Mouse (Mus musculus) megakaryocyte-erythroid progenitor cell, adult 5-6 weeks (primary cell): ENCODE results near the gene Osbpl10. TPM values are rescaled to one million over a fixed set of nuclear protein-coding genes. Genes with fewer than 3 reads are reported as not detected.
A peak's percentile ranks its signal among the peaks of the same experiment; 100 is the strongest.

ENCODE experiments used
- ATAC-seq: replicated peaks from 2 replicates; pipeline ENCODE4 v1.8.0; 2016; ENCODE audit warnings: mild to moderate bottlenecking, inconsistent platforms; ENCODE audit not compliant: severe bottlenecking, poor library complexity, low FRiP score, low TSS enrichment
- total RNA-seq, 2 experiments: library from RNA; stranded (forward) in 1 of 2; stranded (reverse) in 1 of 2; fragments of 200-1000, 215-1000 nt in 1 of 2; fragments of >200 nt in 1 of 2; fragmentation: Nextera tagmentation in 1 of 2; gene quantifications; 2 replicates each; pipeline ENCODE4 v1.2.3; 2014 to 2017

The Osbpl10 gene
- total RNA-seq, 2 experiments from 2014 or later: 0.50 to 1.8 TPM

DNA sequence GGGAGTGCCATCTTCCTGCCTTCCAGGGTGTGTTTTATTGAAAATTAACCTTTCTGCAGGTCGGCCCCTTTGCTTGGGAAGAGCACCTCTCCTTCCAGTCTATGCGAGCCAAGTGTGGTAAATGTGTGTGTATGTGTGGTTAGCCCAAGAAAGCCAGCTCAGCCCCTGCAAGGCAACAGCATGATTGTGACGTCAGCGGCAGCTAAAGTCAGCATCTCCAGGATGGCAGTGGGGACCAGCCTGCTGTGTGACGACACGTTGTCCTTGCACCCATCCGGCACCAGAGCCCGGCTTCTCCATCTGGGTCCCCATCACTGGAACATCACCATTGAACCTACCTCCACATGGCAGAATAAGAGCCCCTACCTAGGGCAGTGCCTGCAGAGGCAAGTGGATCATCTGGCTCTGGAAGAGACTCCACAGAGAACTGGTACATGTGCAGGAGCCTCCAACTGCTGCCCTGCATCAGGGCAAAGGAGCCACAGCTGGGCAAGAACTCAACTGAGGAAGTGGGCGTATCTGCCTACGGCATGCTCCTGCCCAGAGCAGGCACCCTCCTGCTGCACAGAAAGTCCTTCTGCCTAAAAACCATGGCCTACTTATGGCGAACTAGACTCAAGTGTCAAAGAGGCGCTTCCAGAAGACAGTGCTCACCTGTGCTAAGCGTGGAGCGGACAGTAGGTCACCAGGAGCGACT is 221.9 kb downstream of the Osbpl10 start:
- peak; percentile 63 for ATAC-seq

DNA sequence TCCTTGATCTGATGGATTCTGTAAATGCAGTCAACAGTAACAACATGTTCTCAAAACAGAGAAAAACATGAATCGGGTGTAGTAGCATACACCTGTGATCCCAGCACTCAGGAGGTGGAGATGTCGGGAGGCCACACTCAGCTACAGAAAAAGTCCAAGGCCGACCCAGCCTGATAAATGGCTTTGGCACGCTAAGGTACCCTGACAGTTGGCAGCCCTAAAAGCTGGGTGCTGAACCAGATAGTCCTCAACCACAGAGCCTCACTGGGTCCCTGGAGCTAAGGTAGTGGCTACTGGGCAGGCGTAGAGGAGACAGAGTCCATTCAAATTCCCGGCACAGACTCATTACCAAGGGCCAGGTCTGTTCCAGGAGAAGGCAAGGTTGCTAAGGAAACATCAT is 222.9 kb downstream of the Osbpl10 start:
- peak; percentile 54 for ATAC-seq

DNA sequence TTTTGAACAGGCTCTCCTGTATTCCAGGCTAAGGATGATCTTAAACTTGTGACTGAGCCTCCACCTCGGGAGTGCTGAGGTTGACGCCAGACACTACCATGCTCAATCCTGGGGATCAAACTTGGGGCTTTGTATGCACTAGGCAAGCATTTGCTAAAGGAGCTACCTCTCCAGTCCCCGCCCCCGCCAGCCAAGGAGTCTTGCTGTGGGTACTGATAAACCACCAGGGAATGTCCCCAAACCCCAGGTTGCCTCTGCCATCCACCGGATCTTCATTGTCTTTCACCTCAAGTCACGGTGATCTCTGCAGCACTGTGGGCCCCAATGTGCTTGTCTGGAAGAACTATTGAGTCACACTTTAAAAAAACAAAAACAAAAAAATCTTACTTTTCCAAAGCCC is 224.8 kb downstream of the Osbpl10 start:
- peak; percentile 36; the same call in 1 of the 2 replicates for ATAC-seq

DNA sequence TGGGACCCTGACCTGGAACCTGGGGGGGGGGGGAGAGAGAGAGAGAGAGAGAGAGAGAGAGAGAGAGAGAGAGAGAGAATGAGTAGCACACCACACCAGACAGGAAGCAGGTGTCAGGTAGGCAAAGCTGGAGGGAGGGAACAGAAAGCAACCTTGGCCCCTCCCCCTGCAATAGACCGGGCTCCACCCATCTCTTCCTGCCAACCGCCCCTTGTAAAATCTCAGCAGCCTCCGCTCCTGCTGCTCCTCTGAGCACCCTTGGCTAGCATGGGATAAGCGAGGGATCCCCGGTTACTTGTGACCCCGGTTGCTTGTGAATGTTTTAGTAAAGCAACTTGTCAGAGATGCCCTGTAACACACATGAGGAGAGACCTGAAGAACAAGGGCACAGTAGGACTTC is 227.1 kb downstream of the Osbpl10 start:
- ATAC-seq: no peak

DNA sequence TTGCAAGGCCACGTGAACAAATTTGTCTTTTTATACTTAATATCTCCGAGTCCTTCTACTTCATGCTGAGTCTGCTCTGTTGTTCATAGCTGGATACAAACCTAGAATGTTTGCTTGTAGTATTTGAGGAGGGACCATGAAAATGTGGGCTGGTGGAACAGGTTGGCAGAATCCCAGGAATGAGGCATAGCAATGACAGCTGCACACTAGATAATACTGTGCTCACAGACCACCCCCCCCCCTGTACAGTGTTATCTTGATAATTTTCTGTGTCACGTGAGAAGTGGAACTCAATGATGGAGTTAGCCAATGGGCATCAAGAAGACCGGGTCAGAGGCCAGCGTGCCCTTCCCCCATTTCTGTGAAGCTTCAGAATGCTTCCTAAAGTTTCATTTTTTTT is 227.8 kb downstream of the Osbpl10 start:
- peak; percentile 48 for ATAC-seq

DNA sequence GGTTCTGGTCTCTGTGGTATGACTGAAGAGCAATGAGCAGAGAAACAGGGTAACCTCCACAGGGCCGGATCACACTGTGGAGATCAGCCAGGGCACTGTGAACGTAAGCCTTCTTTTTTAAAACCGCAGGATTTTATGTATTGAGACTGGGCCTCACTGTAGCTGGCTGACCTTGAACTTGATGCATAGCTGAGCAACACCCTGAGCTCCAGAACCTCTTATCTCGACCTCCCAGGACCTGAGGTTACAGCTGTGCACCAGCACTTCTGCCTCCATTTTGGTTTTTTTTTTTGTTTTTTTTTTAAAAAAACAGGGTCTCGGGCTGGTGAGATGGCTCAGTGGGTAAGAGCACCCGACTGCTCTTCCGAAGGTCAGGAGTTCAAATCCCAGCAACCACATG is 231.4 kb downstream of the Osbpl10 start:
- peak; percentile 77 for ATAC-seq

DNA sequence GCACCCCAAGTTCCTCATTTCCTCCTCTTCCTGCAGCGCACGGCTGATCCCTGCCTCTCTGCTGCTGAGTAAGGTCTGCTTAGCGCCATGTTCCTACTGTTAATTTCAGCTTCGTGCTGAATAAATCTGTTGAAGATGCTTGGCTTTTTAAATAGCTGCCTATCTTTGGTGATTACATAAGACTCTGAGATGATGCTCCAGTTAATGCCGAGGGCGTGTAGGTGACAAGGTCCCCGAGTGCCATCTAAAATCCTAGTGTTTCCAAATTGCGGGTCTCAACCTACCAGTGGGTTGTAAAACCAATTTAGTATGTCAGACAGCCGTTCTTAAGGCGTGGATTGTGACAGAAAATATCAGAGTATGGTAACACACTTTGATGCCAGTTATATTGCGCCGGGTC is 232.2 kb downstream of the Osbpl10 start:
- no peak for ATAC-seq

DNA sequence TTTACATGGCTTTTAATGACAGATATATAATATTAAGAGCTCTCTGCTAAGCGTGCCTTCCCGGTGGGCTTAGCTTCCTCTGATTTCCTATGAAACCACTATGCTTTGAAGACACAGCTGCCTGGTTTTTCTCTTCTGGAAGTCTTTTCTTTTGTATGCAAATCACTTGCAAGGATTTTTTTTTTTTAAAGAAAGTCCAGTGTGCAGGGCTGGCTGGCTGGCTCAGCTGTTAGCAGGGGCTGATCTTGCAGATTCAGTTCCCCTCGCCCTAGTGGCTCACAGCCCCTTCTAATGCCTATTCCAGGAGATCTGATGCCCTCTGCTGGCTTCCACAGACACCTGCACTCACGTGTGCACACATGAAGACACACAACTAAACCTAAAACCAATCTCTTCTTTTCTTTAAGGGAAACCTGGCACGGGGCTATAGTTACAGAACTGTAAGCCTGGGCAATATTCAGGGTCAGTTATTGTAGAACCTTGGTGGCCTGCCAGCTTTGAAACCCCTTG is 235.4 kb downstream of the Osbpl10 start:
- no peak for ATAC-seq

DNA sequence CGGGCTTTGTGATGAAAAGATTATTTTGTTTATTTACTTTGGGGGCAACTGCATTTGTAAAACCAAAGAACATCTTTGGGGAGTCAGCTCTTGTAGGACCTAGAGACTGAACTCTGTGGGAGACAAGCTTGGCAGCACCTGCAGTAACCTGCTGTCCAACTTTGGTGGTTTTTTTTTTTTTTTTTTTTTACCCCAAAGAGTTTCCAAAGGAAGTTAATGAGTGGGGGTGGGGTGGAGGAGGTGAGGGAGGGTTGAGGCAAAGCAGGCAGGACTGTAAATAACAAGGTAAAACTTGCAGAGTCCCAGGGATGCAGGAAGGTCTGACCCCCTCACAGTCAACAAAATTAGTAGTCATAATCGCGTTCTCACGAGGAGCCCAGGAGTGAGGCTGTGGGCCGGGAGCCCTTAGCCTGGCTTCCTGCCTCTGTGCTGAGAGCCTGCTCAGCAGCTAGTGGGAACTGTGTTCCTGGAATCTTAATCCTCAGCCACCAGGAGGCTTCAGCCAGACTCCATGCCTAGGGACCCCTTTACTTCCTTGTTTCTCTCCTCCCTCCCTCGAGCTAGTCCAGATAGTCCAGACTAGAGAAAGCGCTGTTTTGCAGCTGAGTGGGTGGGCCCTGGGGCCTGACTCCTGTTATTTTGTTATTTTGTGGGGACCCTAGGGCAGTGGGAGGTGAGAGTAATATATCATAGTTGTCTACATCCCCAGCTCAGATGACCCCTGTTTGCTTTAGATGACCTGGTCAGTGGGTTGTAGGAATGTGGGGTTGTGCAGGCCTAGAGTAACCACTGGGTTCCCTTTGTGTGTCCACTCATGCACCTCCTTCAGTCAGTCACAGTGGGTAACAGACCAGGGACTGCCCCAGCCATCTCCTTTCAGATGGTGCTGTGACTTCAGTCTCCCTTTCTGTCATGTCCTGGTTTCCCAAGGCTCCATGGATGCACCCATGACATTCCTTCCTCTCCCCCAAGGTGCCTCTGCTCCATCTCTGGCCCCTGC is 236.5 kb downstream of the Osbpl10 start:
- no peak for ATAC-seq

DNA sequence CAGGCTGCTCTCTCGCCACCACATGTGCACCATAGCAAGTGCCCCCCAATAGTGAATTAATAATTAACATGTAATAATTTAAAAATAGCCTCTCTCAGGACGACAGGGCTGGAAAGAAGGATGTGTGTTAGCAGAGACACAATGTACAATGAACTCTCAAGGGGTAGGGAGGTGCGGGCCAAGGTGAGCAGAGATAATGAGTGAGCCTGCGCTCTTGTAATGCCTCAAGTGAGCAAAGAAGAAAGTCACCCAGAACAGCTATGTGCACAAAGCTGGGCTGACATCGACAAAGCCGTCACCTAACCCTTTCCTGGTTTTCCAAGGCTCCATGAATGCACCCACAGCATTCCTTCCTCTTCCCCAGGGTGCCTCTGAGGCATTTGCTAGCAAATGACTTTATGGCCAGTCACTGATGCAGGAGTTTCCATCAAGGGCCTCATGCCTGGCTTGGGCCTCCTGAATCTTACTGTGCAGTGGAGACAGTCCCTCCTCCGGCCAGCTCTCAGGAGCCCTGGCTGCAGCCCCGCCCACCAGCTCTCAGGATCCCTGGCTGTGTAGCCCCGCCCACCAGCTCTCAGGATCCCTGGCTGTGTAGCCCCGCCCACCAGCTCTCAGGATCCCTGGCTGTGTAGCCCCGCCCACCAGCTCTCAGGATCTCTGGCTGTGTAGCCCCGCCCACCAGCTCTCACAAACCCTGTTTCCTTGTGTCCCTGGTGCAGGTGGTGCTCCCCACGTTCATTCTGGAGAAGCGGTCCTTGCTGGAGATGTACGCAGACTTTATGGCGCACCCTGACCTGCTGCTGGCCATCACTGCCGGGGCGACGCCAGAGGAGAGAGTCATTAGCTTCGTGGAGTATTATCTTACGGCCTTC is 237.7 kb downstream of the Osbpl10 start:
- peak; percentile 72 for ATAC-seq

DNA sequence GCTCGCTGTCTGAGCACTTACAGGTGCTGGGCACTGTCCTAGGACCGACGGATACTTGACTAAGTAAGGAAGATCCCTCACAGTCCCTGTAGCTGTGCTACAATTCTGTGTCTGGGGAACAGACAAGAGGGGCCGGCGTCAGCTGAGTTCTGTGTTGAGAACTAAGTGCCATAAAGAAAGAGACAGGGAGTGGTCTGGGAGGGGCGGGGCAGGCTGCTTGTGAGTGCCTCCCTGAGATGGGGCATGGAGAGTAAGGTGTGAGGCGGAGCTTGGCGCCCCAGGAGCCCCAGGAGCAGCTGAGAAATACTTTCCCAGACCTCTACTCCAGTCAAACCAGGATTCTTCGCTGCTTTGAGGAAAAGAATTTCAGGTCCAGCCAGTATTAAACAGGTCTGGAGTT is 239.6 kb downstream of the Osbpl10 start:
- peak; percentile 45; the same call in 1 of the 2 replicates for ATAC-seq

DNA sequence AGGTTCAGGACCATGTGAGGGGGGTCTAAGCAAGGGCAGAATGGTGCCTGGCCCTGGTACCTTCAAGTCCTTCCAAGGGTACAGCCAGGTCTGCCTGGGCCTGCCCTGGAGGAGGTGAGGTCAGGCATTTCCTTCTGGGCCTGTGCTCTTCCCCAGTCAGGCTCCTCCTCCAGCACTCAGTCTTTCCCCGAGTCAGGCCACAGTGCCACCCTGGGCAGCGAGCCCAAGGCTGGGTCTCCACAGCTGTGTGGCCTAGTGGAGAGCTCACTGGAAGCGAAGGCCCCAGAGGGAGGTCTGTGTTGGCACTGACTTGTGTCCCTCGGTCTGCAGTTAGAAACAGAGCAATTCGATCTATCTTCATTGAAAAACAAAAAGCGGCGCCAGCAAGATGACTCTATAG is 242.1 kb downstream of the Osbpl10 start:
- no peak for ATAC-seq

DNA sequence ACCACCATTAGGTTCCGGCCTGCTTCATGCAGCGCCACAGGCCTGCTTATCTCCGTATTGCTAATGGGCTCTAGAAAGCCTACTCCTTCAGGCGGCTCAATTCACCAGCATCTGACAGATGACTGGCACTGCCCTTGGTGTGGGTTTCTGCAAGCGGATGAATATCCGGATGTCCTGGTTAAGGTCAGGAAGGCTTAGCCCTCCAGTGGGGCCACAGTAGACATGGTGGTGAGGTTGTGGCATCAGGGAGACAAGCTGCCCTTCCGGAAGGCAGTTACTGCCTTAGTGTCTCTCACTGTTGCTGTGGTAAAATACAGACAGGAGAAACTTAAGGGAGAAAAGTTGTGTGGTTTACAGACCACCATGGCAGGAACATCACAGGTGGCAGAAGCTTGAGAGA is 242.9 kb downstream of the Osbpl10 start:
- no peak for ATAC-seq

DNA sequence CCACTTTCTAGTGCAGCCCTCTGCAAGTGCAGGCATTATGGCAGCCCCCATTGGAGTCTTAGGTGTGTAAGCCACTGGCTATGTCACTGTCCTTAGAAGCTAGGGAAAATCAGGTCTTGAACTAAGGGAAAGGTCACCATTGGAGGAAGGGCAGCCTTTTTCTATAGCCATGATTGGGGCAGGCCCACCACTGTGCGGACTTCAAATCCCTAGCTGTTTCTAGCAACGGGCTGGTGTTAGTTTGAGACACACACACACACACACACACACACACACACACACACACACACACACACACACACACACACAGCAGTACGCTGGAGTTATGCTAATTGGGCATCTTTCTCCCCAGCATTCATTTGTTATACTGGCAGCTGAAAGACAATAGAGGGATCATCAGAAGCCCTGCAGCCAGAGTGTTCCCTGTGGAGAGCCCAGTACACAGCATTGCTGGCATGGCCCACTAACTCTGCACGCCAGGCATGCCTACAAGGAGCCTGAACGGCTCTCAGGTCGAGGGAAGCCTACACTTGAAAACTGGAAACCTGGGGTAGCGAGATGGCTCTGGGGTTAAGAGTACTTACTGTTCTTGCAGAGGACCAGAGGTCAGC is 246.5 kb downstream of the Osbpl10 start:
- ATAC-seq: no peak

DNA sequence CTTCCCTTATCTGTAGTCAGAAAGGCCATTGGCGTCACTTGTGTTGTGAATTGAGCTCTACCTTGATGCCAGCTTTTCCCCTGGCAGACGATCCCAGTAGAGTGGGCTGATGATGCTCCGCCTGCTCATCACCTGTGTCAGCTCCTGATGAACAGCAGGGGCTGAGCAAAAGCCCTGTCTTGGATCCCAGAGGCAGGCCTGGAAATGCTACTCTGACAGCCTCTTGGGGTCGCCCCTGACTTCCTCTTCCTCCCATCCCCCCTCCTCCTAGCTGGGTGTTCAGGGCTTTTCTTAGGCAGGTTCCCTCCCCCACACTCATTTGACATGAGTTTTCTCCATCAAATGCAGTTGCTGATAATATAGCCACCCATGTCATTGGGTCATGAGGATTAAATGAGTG is 250.8 kb downstream of the Osbpl10 start:
- ATAC-seq: no peak

DNA sequence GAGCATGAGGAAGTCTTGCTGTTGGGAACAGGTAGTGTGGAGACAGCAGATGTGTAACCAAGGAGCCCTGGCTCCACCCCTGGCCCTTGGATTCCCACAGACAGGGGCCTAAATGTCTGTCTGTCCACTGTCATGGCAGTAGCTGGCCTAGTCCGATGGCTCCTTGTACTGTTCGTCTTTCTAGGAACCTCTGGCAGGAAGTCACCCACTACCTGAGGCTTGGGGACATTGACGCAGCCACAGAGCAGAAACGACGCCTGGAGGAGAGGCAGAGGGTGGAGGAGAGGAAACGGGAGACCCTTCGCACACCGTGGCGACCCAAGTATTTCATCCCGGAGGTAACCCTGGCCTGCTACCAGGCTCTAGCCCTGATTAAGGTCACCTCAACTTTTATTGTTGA is 251.3 kb downstream of the Osbpl10 start:
- no peak for ATAC-seq

DNA sequence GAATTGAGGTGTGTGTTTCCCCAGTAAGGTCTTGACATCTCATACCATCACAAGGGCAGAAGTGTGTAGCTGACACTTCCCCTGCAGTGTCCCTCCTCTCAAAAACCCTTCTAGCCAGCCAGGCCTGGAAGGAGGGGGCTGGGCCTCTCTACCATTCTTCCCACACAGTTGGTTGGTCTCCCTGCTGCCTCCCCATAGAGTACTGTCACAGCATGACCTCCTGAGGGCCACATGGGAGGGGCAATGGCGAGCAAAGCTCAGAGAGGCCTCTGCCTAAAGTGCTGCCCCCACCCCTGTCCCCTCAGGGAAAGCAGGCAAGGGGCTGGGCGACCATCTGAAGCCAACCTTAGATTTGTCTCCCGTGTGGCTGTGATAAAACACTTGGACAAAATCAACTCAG is 251.8 kb downstream of the Osbpl10 start:
- no peak for ATAC-seq

DNA sequence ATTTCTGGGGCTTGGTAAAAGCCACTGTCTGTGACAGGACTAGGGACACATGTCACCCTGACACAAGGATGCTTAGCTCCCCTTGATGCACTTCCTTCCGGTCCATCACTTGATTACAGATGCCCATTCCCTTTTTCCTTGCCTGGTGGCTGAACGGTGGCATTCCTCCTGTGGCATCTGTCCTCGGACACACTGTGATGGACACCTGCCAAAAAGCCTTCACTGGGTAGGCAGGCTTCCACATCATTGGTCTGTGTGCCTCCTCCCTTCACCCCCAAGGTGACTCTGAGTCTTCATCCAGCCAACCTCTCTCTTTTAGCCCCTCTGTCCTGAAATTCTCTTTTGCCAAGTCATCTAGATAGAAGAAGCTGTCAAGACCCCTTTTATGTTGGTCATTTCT is 253.1 kb downstream of the Osbpl10 start:
- ATAC-seq: no peak

DNA sequence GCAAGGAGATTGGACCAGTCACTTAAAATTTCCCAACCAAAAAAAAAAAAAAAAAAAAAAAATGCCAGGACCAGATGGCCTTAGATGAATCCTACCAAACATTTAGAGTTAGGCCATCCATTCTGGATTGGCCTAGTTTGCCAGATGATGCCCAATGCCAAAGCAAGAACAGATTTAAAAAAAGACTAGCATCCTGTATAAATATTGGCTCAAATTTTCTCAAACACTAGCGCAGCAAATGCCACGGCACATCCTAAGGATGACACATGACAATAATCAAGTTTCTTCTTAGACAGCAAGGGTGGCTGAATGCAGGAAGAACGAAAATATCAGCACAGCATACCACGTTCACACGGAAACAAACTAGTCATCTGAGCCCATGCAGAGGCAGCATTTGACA is 255.4 kb downstream of the Osbpl10 start:
- no peak for ATAC-seq
